Mouse (Mus musculus) heart, embryonic 14.5 days (tissue): ENCODE data around the gene Cir1. TPM values are rescaled to one million over a fixed set of nuclear protein-coding genes. Genes with fewer than 3 reads are reported as not detected.

Source experiments
- ATAC-seq: fragments of 200-750 bp; cut with Nextera tagmentation; 2 replicates; pipeline ENCODE4 v1.8.0; 2017; ENCODE audit warnings: low read depth, moderate TSS enrichment; ENCODE audit not compliant: insufficient number of reproducible peaks, insufficient read depth, low FRiP score
- H3K27ac ChIP-seq, 2 experiments: fragments of 200-500 bp in 1 of 2; fragments of 300-500 bp in 1 of 2; sonication (generic) in 1 of 2; replicated peaks in 1 of 2; 2 replicates each; pipeline ENCODE4 v1.5.1; 2012 to 2014; ENCODE audit warnings: low read depth in 2 of 2, low read length in 2 of 2, control low read depth in 1 of 2, mild to moderate bottlenecking in 1 of 2, mixed read lengths in 1 of 2; ENCODE audit not compliant: control insufficient read depth in 1 of 2, insufficient read depth in 1 of 2
- H3K27me3 ChIP-seq: fragments of 300-500 bp; sonication (generic); 2 replicates; pipeline ENCODE4 v1.6.1; 2014; ENCODE audit warnings: mild to moderate bottlenecking, low read length, control low read depth; ENCODE audit not compliant: control insufficient read depth, insufficient read depth
- H3K36me3 ChIP-seq: fragments of 300-500 bp; sonication (generic); 2 replicates; pipeline ENCODE4 v1.6.1; 2014; ENCODE audit warnings: mild to moderate bottlenecking, control low read depth, low read length, mixed read lengths; ENCODE audit not compliant: control insufficient read depth, insufficient read depth
- H3K4me1 ChIP-seq, 2 experiments: fragments of 200-500 bp in 1 of 2; fragments of 300-500 bp in 1 of 2; sonication (generic) in 1 of 2; 2 replicates each; pipeline ENCODE4 v1.6.1; 2012 to 2014; ENCODE audit warnings: low read length in 2 of 2, control low read depth in 1 of 2, mixed read lengths in 1 of 2; ENCODE audit not compliant: control insufficient read depth in 2 of 2, insufficient read depth in 2 of 2
- H3K4me2 ChIP-seq: fragments of 300-500 bp; sonication (generic); 2 replicates; pipeline ENCODE4 v1.6.1; 2014; ENCODE audit warnings: mild to moderate bottlenecking, low read length
- H3K4me3 ChIP-seq, 2 experiments: fragments of 200-500 bp in 1 of 2; fragments of 300-500 bp in 1 of 2; sonication (generic) in 1 of 2; 2 replicates each; pipeline ENCODE4 v1.5.1; 2012 to 2014; ENCODE audit warnings: low read length in 2 of 2, mild to moderate bottlenecking in 2 of 2, control low read depth in 1 of 2, low read depth in 1 of 2, moderate library complexity in 1 of 2; ENCODE audit not compliant: control insufficient read depth in 1 of 2, insufficient read depth in 1 of 2
- H3K9ac ChIP-seq: fragments of 300-500 bp; sonication (generic); 2 replicates; pipeline ENCODE4 v1.6.1; 2014; ENCODE audit warnings: mild to moderate bottlenecking, low read length
- H3K9me3 ChIP-seq: fragments of 300-500 bp; sonication (generic); 2 replicates; pipeline ENCODE4 v1.6.1; 2016; ENCODE audit warnings: low read length, control low read depth; ENCODE audit not compliant: control insufficient read depth
- WGBS: fragments of 180-500 bp; shearing (Covaris S2); extraction: QIAGEN DNeasy Blood & Tissue Kit; methylation state at CpG from one replicate; pipeline ENCODE4 v1.1.7; 2014; 5-methylcytosine and 5-hydroxymethylcytosine counted together
- polyA plus RNA-seq: library from polyadenylated mRNA; unstranded; fragments of >200 nt; fragmentation: Nextera tagmentation; extraction: Ambion mirVana; gene quantifications from 2 replicates; pipeline ENCODE4 v1.2.1, GENCODE M21; 2014

Gene Cir1
- polyA plus RNA-seq, 1 experiment from 2014 or later, result 19.0 TPM

DNA sequence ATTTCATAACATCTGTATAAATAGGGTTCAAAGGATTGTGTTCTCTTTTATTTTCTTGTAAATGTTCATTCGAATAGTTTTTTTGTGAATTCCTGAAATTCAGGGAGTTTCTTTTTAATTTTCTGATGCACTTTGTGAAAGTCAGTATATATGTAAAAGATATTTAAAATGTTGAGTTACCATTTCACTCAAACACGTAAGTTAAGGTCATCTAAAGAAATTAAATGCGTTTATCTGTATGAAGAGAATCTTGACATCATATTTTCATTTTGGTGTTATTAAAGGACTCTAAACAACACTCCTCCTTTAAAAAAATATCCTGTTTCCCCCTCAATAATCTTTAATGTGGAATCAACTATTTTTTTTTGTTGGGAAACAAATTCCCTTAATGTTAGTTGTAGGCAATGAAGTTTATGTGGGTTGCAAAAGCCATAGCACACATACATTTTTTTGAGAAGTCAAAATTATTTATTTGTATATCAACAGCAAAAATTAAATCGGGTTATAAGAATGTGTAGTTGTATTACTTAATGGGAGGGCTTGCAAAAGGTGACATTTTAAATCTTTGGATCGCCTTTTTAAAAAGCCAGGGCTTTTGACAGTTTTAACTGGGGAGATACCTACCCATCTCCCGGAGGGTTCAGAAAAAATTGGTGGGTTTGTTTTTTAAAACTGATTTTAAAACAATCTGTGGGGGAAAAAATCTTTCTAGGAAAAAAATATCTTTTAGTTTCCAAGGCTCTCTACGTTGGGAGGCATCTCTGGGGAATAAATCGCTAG lies 37.0 kb downstream of the Cir1 start:
- Histone ChIP-seq H3K9ac (no peak overlapping the region), H3K27me3 (peaks cover 65% of the 10 kb centered on the region), H3K27ac (no peak overlapping the region), H3K9me3 (no peaks in the 10 kb centered on the region), H3K36me3 (no peaks in the 10 kb centered on the region), H3K4me2 (no peak overlapping the region), H3K4me1 (peaks cover 9 to 58% of the 10 kb centered on the region in 2 experiments; a peak in 3 of 4 replicates), H3K4me3 (no peak overlapping the region)
- WGBS, result 12% methylated on average over 8 of the region's 8 CpGs
- no peak for ATAC-seq

DNA sequence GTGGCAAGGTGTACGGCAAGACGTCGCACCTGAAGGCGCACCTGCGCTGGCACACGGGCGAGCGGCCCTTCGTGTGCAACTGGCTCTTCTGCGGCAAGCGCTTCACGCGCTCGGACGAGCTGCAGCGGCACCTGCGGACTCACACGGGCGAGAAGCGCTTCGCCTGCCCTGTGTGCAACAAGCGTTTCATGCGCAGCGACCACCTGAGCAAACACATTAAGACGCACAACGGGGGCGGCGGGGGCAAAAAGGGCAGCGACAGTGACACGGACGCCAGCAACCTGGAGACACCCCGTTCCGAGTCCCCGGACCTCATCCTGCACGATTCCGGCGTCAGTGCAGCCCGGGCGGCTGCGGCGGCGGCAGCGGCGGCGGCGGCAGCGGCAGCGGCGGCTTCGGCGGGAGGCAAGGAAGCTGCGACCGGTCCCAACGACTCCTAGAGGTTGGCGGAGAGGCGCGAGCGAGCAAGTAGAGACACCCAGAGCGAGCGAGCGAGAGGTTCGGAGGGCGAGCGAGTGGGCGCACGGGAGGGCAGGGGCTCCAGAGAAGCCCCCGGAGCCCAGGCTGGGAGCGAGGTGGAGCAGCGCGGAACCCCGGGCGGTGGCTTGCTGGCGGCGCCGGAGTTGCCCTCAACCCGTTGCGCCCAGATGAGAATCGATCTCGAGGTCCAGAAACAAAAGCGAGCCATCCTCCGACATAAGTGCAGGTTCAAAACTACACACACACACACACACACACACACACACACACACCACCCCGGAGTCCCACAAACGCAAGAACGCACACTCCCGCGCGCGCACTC lies 38.2 kb downstream of the Cir1 start:
- no peak overlapping the region for H3K27ac ChIP-seq
- no peak for ATAC-seq
- peaks cover 68% of the 10 kb centered on the region for H3K27me3 ChIP-seq
- H3K4me2 ChIP-seq, result peak overlapping the region; percentile 79
- WGBS, result under 1% methylated on average over 88 of the region's 88 CpGs
- peak overlapping the region; percentile 39 to 48 for H3K4me3 ChIP-seq
- H3K9ac ChIP-seq, result 0 out of 2 replicates have a peak overlapping the region, but pooled peaks have one; percentile 12
- H3K36me3 ChIP-seq, result no peaks in the 10 kb centered on the region
- H3K4me1 ChIP-seq, result peaks cover 8 to 51% of the 10 kb centered on the region in 2 experiments; a peak in 3 of 4 replicates
- no peaks in the 10 kb centered on the region for H3K9me3 ChIP-seq

DNA sequence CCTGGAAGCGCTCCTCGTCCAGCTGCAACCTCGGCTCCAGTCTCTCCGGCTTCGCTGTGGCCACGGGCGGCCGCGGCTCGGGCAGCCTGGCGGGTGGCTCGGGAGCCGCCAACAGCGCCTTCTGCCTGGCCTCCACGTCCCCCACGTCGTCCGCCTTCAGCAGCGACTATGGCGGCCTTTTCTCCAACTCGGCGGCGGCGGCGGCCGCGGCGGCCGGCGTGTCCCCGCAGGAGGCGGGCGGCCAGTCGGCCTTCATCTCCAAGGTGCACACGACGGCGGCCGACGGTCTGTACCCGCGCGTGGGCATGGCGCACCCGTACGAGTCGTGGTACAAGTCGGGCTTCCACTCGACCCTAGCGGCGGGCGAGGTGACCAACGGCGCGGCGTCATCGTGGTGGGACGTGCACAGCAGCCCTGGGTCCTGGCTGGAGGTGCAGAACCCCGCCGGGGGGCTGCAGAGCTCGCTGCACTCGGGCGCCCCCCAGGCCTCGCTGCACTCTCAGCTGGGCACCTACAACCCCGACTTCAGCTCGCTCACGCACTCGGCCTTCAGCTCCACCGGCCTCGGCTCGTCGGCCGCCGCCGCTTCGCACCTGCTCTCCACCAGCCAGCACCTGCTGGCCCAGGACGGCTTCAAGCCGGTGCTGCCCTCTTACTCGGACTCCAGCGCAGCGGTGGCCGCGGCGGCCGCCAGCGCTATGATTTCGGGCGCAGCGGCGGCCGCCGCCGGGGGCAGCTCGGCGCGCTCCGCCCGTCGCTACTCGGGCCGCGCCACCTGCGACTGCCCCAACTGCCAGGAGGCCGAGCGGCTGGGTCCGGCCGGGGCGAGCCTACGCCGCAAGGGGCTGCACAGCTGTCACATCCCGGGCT lies 39.0 kb downstream of the Cir1 start:
- under 1% methylated on average over 99 of the region's 110 CpGs for WGBS
- 0 out of 2 replicates have a peak, but pooled peaks have one; percentile 24 for ATAC-seq
- no peaks in the 10 kb centered on the region for H3K36me3 ChIP-seq
- no peak overlapping the region for H3K9ac ChIP-seq
- peak overlapping the region; percentile 39 to 48 for H3K4me3 ChIP-seq
- H3K9me3 ChIP-seq, result no peaks in the 10 kb centered on the region
- no peak overlapping the region for H3K27ac ChIP-seq
- H3K27me3 ChIP-seq, result peaks cover 65% of the 10 kb centered on the region
- H3K4me2 ChIP-seq, result peak overlapping the region; percentile 79
- H3K4me1 ChIP-seq, result peaks cover 8 to 43% of the 10 kb centered on the region in 2 experiments; a peak in 3 of 4 replicates

DNA sequence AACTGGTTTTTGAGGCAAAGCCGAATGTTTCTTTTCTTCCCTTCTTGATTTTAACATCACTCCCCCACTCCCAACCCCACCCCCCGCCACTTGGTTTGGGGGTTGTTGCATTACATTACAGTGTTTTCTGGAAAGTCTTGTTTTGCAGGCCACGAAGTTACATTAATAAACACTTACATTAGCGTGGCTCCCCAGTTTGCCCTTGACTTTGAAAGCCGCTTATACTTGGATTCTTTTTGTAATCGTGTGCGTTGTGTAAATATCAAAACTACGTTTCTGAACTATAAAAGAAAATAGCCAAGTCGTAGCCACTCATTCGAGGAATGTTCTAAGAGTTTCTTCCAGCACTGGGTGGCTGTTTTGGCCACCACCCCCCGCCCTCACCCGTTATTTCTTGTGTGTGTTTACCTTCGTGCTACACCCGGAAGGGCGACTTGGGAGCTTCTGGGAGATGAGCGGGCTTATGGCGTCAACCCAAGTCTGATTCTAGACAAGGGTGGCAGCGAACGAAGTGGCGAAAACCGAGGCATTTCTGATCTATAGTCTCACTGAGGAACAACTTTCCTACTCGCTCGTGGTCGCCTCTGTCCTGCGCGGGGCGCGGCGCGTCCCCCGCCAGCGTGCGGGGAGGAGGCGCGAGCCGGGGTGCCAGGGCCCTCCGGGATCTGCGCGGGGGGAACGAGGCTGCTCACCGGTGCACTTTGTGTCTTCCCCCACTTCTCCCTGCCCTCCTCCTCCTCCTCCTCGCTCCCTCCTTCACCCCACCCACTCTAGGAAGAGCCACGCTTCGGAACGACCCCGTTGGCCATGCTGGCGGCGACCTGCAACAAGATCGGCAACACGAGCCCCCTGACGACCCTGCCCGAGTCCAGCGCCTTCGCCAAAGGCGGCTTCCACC lies 39.9 kb downstream of the Cir1 start:
- H3K4me3 ChIP-seq, result peak overlapping the region; percentile 39 to 48
- no peaks in the 10 kb centered on the region for H3K36me3 ChIP-seq
- peaks cover 8 to 43% of the 10 kb centered on the region in 2 experiments; a peak in 3 of 4 replicates for H3K4me1 ChIP-seq
- WGBS, result 1% methylated on average over 51 of the region's 55 CpGs
- peak overlapping the region; percentile 79 for H3K4me2 ChIP-seq
- no peaks in the 10 kb centered on the region for H3K9me3 ChIP-seq
- no peak overlapping the region for H3K27ac ChIP-seq
- peaks cover 67% of the 10 kb centered on the region for H3K27me3 ChIP-seq
- ATAC-seq, result no peak
- no peak overlapping the region for H3K9ac ChIP-seq

DNA sequence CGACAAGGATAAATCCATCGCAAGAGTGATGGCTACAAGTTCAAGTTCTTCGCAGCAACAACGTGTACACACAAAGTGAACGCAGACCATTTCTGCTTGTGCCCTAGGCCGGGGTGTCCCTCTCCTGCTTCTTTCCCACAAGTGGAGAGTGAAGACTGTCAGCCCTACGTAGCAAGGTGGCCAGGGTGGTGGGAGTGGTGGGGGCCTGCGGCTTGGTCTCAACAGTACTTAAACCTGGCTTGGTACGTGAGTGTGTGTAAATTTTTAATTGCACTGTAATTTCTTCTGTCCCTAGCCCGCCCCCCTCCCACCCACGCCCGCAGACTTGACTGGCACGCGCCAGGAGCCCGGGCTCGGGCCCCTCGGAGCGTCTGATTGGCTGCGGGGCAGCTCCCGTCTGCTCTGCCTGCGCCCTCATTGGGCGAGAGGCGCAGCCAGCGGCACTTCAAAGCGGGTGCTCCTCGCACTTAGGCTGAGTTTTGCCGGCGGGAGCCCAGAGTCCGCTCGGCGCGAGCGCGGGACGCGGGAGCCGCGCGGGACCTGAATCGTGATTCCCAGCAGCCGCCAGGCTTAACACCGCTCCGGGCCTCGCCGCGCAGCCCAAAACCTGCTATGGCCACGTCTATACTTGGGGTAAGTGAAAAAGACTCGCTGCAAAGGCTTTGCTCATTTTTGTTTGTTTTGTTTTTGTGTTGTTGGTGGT lies 40.9 kb downstream of the Cir1 start, which contains the start of gene Sp9:
Gene Sp9, plus strand, starts transcription at position 467 of the 703 bp plus-strand sequence.
- Histone ChIP-seq H3K4me3 (peak within 1 kb of the TSS; percentile 39 to 48), H3K4me2 (peak within 1 kb of the TSS; percentile 79), H3K27me3 (peaks cover 68% of the 10 kb centered on the region), H3K27ac (no peak within 1 kb of the TSS), H3K9ac (no peak within 1 kb of the TSS), H3K9me3 (no peaks in the 10 kb centered on the region), H3K4me1 (peaks cover 8 to 41% of the 10 kb centered on the region in 2 experiments; a peak in 3 of 4 replicates), H3K36me3 (no peaks in the 10 kb centered on the region)
- peak; percentile 46 for ATAC-seq
- under 1% methylated on average over 48 of the region's 48 CpGs for whole genome bisulfite sequencing
